Mouse (Mus musculus) olfactory bulb, adult 2 months (tissue): ENCODE data around the gene Fam124b.

Source experiments
- CTCF ChIP-seq: fragments of 200-500 bp; IDR thresholded peaks from 2 replicates; pipeline ENCODE4 v1.5.1; 2012; ENCODE audit warnings: low read depth, mild to moderate bottlenecking, low read length, moderate library complexity; ENCODE audit not compliant: insufficient read depth
- POLR2A ChIP-seq: fragments of 200-500 bp; IDR thresholded peaks from 2 replicates; pipeline ENCODE4 v1.6.1; 2012; ENCODE audit warnings: mild to moderate bottlenecking, low read depth, low read length, moderate library complexity; ENCODE audit not compliant: insufficient read depth

DNA sequence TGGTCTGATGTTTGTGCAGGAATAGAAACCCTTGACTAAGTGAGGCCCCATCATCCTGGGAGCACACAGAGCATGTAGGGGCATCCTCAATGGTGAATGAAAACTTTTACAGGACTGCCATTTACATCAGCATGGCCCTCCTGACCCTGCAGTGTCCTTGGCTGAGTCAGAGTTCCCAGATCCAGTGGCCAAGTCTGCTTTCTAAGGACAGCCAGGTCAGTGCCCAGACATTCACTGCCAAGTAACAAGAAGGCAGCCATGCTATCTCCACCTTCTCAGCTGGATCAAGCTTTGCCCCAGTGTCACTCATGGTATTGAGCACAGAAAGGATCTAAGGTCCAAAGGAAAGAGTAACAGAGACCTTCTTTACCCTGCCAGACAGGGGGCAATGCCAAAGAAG lies 58.7 kb downstream of the Fam124b start:
- no peak for TF ChIP-seq CTCF
- TF ChIP-seq POLR2A: no peak
